Mouse (Mus musculus) heart, postnatal 36 days (tissue): Measurements from ENCODE around the gene Otx1. TPM values are rescaled to one million over a fixed set of nuclear protein-coding genes. Genes with fewer than 3 reads are reported as not detected.

Experiments
- DNase-seq, 2 experiments: peaks; one replicate each; pipeline ENCODE4 v3.0.0; 2021 to 2022
- intact Hi-C: fragments of 180-260 bp; cut with DNase I; formaldehyde crosslinking; loops from one replicate; pipeline ENCODE4 v1.15.1; 2025
- total RNA-seq, 2 experiments: library from RNA; stranded (reverse); gene quantifications; 2 replicates each; pipeline ENCODE4 v1.2.3; 2021

Gene Otx1
- total RNA-seq, 2 experiments from 2014 or later = not detected

DNA sequence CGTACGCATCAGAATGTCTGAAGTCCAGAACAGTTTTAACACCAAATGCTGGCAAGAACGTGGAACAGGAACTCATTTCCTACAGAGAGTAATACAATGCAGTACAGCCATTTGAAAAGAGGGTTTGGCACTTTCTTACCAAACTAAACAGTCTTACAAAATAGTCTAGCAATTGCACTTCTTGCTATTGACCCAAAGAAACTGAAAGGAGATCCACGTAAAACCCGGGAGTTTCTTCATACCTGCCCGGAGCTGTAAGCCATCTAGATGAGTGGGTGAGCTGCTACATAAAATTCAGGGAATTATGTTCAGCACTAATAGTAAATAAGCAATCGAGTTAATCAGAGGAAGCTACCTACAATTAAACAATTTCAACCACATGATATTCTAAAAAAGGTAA is 47.5 kb downstream of the Otx1 start:
- no peak for DNase-seq
- intact Hi-C loops = no loop called here

DNA sequence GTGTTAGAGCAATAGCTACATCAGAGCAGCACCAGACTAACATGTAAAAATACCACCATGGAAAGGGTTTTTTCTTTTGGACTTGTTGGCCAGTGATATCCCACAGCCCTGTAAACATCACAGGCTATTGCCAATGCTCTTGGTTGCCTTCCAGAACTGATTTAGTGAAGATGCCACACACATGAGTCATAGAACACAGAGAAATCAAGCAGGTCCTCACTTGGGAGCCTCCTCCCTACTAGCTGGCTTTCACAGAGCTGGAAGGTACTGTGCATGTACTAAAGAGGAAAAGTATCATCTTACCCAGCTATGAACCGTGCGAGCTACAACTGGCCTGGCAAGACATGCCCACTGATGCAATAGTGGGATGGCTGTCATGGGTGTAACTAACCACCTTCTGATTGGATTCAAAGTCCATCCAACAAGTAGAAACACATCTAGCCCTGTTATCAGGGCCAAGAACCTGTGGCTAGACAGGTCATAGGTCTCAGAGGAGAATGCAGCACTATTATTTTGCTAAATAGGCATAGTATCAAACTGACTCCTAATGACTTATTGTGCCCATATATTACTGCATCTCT is 51.0 kb downstream of the Otx1 start:
- no peak for DNase-seq
- intact Hi-C loops = no loop called here

DNA sequence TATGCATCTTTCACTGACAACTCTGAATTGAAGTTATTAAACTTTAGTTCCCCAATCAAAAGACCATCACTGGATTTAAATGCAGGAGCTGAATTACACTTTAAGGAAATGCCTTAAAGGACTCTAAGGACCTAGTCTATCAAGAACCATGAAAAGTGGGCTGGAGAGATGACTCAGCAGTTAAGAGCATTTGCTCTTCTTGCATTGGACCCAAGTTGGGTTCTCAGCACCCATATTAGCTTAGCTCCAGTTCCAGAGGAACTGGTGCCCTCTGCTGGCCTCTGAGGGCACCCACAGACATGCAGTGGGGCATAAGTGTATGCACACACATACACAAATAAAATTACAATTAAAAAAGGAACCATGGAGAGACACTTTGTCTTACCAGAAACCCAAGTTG is 52.6 kb downstream of the Otx1 start:
- intact Hi-C loops = no loop called here
- no peak for DNase-seq
